ENCODE assay signal across 29 mouse cellular contexts in genomic region chr7:114792026-114792425, GRCm38 (mm10). TPM values are rescaled to one million over a fixed set of nuclear protein-coding genes. Genes with fewer than 3 reads are reported as not detected.
DNase-seq lines count a peak whose midpoint lies in the region; ATAC-seq and TF ChIP-seq lines count a peak whose summit lies in the region.
"Had no signal": no experiment of that assay in that cellular context is flagged by ENCODE, and none has a peak within 500 bp of the region (broad histone marks: within the 10 kb centered on the region; RNA-seq: fewer than 3 reads in every experiment).

No protein-coding gene starts in this region.

- H3K27ac ChIP-seq in intestine, embryonic 14.5 days (ENCODE audit: low read depth) = no peak overlapping the region
- no peak overlapping the region for H3K27ac ChIP-seq in intestine, postnatal 0 days (ENCODE audit: low read depth, low read length)
- H3K27ac ChIP-seq: embryonic facial prominence, embryonic 12.5 days; forebrain, embryonic 15.5 days; heart, embryonic 15.5 days; intestine, embryonic 15.5 days; layer of hippocampus, adult 2 months; limb, embryonic 13.5 days; liver, embryonic 13.5 days; midbrain, embryonic 12.5 days; neural tube, embryonic 13.5 days had no signal

- H3K9ac ChIP-seq in intestine, embryonic 14.5 days (ENCODE audit: low read length) = no peak overlapping the region
- no peak overlapping the region for H3K9ac ChIP-seq in intestine, postnatal 0 days (ENCODE audit: low read depth, low read length)
- H3K9ac ChIP-seq: embryonic facial prominence, embryonic 12.5 days; forebrain, embryonic 15.5 days; heart, embryonic 15.5 days; intestine, embryonic 15.5 days; limb, embryonic 13.5 days; liver, embryonic 13.5 days; midbrain, embryonic 12.5 days; neural tube, embryonic 13.5 days had no signal

- H3K4me3 ChIP-seq in intestine, embryonic 14.5 days (ENCODE audit: low read depth, low read length) = no peak overlapping the region
- H3K4me3 ChIP-seq in intestine, postnatal 0 days (ENCODE audit: low read depth, low read length) = no peak overlapping the region
- H3K4me3 ChIP-seq: embryonic facial prominence, embryonic 12.5 days; forebrain, embryonic 15.5 days; heart, embryonic 15.5 days; intestine, embryonic 15.5 days; layer of hippocampus, adult 2 months; limb, embryonic 13.5 days; liver, embryonic 13.5 days; megakaryocyte, embryonic 14.5 days; midbrain, embryonic 12.5 days; neural tube, embryonic 13.5 days had no signal

- no peaks in the 10 kb centered on the region for H3K9me3 ChIP-seq in intestine, embryonic 14.5 days (ENCODE audit: control insufficient read depth, low read length)
- H3K9me3 ChIP-seq in intestine, postnatal 0 days (ENCODE audit: control insufficient read depth) = no peaks in the 10 kb centered on the region
- H3K9me3 ChIP-seq: embryonic facial prominence, embryonic 12.5 days; forebrain, embryonic 15.5 days; G1E; heart, embryonic 15.5 days; intestine, embryonic 15.5 days; limb, embryonic 13.5 days; liver, embryonic 13.5 days; midbrain, embryonic 12.5 days; neural tube, embryonic 13.5 days had no signal

- WGBS in intestine, embryonic 14.5 days = 58% methylated on average over 6 of the region's 6 CpGs
- WGBS in intestine, postnatal 0 days = 65% methylated on average over 6 of the region's 6 CpGs

- no peak overlapping the region for H3K4me2 ChIP-seq in intestine, embryonic 14.5 days (ENCODE audit: low read length)
- no peak overlapping the region for H3K4me2 ChIP-seq in intestine, postnatal 0 days (replicated peaks; ENCODE audit: low read depth)
- H3K4me2 ChIP-seq: embryonic facial prominence, embryonic 12.5 days; forebrain, embryonic 15.5 days; heart, embryonic 15.5 days; intestine, embryonic 15.5 days; limb, embryonic 13.5 days; liver, embryonic 13.5 days; midbrain, embryonic 12.5 days; neural tube, embryonic 13.5 days had no signal

- H3K27me3 ChIP-seq in intestine, embryonic 14.5 days (replicated peaks; ENCODE audit: control insufficient read depth, insufficient read depth, low read length) = no peaks in the 10 kb centered on the region
- H3K27me3 ChIP-seq in intestine, postnatal 0 days (replicated peaks; ENCODE audit: control insufficient read depth, insufficient read depth, low read length) = no peaks in the 10 kb centered on the region
- H3K27me3 ChIP-seq: embryonic facial prominence, embryonic 12.5 days; forebrain, embryonic 15.5 days; heart, embryonic 15.5 days; intestine, embryonic 15.5 days; limb, embryonic 13.5 days; liver, embryonic 13.5 days; midbrain, embryonic 12.5 days; neural tube, embryonic 13.5 days had no signal

- DNase-seq in intestine, embryonic 14.5 days (ENCODE audit: low spot score) = peak; percentile 32
- peak; percentile 68 for DNase-seq in kidney, adult 9 months
- DNase-seq in kidney, postnatal 14 days = peak; percentile 31
- DNase-seq in gastrocnemius, postnatal 25 days = no peak
- no peak for DNase-seq in urinary bladder, postnatal 36 days (ENCODE audit: low spot score in 2 of 2)
- DNase-seq in spleen, postnatal 4 days (ENCODE audit: low spot score in 2 of 2) = no peak
- DNase-seq: adrenal gland, postnatal 14 days; cerebellum, adult 11-12 months; cerebellum, adult 9-11 months; embryo, embryonic 11 days; liver, embryonic 13.5 days; lung, adult 18-20 months; lung, postnatal 4 days; right cerebral cortex, postnatal 4 days; thymus, adult 2 months; thymus, postnatal 4 days had no signal

- TF ChIP-seq CTCF in intestine, postnatal 0 days (IDR thresholded peaks at IDR 0.05; ENCODE audit: low read depth) = no peak

- no peaks in the 10 kb centered on the region for H3K4me1 ChIP-seq in intestine, embryonic 14.5 days (replicated peaks; ENCODE audit: control insufficient read depth, insufficient read depth, low read length)
- H3K4me1 ChIP-seq in intestine, postnatal 0 days (replicated peaks; ENCODE audit: control insufficient read depth, insufficient read depth, low read length) = no peaks in the 10 kb centered on the region
- H3K4me1 ChIP-seq: embryonic facial prominence, embryonic 12.5 days; forebrain, embryonic 15.5 days; heart, embryonic 15.5 days; intestine, embryonic 15.5 days; megakaryocyte, embryonic 14.5 days; midbrain, embryonic 12.5 days; neural tube, embryonic 13.5 days had no signal

- ATAC-seq in intestine, embryonic 14.5 days (replicated peaks; ENCODE audit: low FRiP score, low TSS enrichment, low read depth) = no peak
- no peak for ATAC-seq in intestine, postnatal 0 days
- ATAC-seq: forebrain, embryonic 15.5 days; hindbrain, embryonic 16.5 days; intestine, embryonic 15.5 days; lung, postnatal 0 days had no signal

- H3K36me3 ChIP-seq in intestine, embryonic 14.5 days (ENCODE audit: control insufficient read depth, insufficient read depth, low read length) = no peaks in the 10 kb centered on the region
- H3K36me3 ChIP-seq in intestine, postnatal 0 days (ENCODE audit: control insufficient read depth, insufficient read depth) = no peaks in the 10 kb centered on the region
- H3K36me3 ChIP-seq: embryonic facial prominence, embryonic 12.5 days; forebrain, embryonic 15.5 days; G1E; heart, embryonic 15.5 days; intestine, embryonic 15.5 days; limb, embryonic 13.5 days; liver, embryonic 13.5 days; midbrain, embryonic 12.5 days; neural tube, embryonic 13.5 days had no signal

RNA-seq across cellular contexts. Expression of gene Insc, which starts 48.5 kb away (rescaled TPM):
- 20.8 and 22.0 TPM in 2 replicates for polyA plus RNA-seq in intestine, embryonic 14.5 days (2014; fragmentation: Nextera tagmentation; extraction: Ambion mirVana)
- 8.3 and 9.9 TPM in 2 replicates for polyA plus RNA-seq in intestine, postnatal 0 days (2015; fragmentation: Nextera tagmentation; extraction: Ambion mirVana)
- 1 to 10 TPM; 2.3 to 2.7 TPM for total RNA-seq in gastrocnemius, postnatal 25 days (2021)
- total RNA-seq: G1E had no signal
- polyA plus RNA-seq: G1E had no signal

Comparison
In these comparisons a context has a peak if more than half of its experiments do, and no peak if none do; other contexts are left out.
1. DNase-seq: peak in intestine, embryonic 14.5 days (single experiment), kidney, adult 9 months (single experiment) and kidney, postnatal 14 days (single experiment); none in gastrocnemius, postnatal 25 days (single experiment), urinary bladder, postnatal 36 days (0 of 2) and spleen, postnatal 4 days (0 of 2).